Mouse (Mus musculus) MEL (cell line): ENCODE results near the gene Sub1. TPM values are rescaled to one million over a fixed set of nuclear protein-coding genes. Genes with fewer than 3 reads are reported as not detected.

Experiments used
- DNase-seq: peaks from one replicate; pipeline ENCODE4 v3.0.0; 2011; ENCODE audit warnings: low read depth, low spot score
- H3K27ac ChIP-seq: 2 replicates; pipeline ENCODE4 v1.5.1; 2012; ENCODE audit warnings: low read depth, mild to moderate bottlenecking, control low read depth, low read length, moderate library complexity; ENCODE audit not compliant: control insufficient read depth
- H3K27me3 ChIP-seq, 2 experiments: fragments of 150-350 bp in 1 of 2; sonication (generic) in 1 of 2; 2 replicates each; pipeline ENCODE4 v1.6.1; 2012; ENCODE audit warnings: low read length in 2 of 2, mild to moderate bottlenecking in 2 of 2, improper control_type of control experiment in 1 of 2, moderate library complexity in 1 of 2; ENCODE audit not compliant: insufficient read depth in 2 of 2, control insufficient read depth in 1 of 2
- H3K36me3 ChIP-seq, 2 experiments: 2 replicates each; pipeline ENCODE4 v1.6.1; 2012 to 2014; ENCODE audit warnings: low read length in 2 of 2, improper control_type of control experiment in 1 of 2, inconsistent platforms in 1 of 2, mild to moderate bottlenecking in 1 of 2; ENCODE audit not compliant: insufficient read depth in 2 of 2, control insufficient read depth in 1 of 2
- H3K4me1 ChIP-seq, 2 experiments: fragments of 150-350 bp in 1 of 2; sonication (generic) in 1 of 2; 2 replicates each; pipeline ENCODE4 v1.6.1; 2012; ENCODE audit warnings: low read length in 2 of 2, improper control_type of control experiment in 1 of 2, mild to moderate bottlenecking in 1 of 2; ENCODE audit not compliant: insufficient read depth in 2 of 2, control insufficient read depth in 1 of 2
- H3K4me3 ChIP-seq, 2 experiments: fragments of 150-350 bp in 1 of 2; sonication (generic) in 1 of 2; 2 replicates each; pipeline ENCODE4 v1.5.1; 2012; ENCODE audit warnings: low read depth in 2 of 2, low read length in 2 of 2, mild to moderate bottlenecking in 2 of 2, moderate library complexity in 2 of 2, control low read depth in 1 of 2, improper control_type of control experiment in 1 of 2; ENCODE audit not compliant: control insufficient read depth in 1 of 2, insufficient read depth in 1 of 2
- H3K79me2 ChIP-seq: 2 replicates; pipeline ENCODE4 v1.6.1; 2012; ENCODE audit warnings: mild to moderate bottlenecking, low read length, moderate library complexity; ENCODE audit not compliant: control insufficient read depth, poor library complexity, insufficient read depth
- H3K9ac ChIP-seq: 2 replicates; pipeline ENCODE4 v1.6.1; 2012; ENCODE audit warnings: low read depth, mild to moderate bottlenecking, control low read depth, low read length, moderate library complexity; ENCODE audit not compliant: control insufficient read depth, poor library complexity, severe bottlenecking
- H3K9me3 ChIP-seq: fragments of 150-350 bp; sonication (generic); replicated peaks from 2 replicates; pipeline ENCODE4 v1.6.1; 2012; ENCODE audit warnings: mild to moderate bottlenecking, low read length, improper control_type of control experiment, moderate library complexity; ENCODE audit not compliant: insufficient read depth
- CHD1 ChIP-seq: IDR thresholded peaks from 2 replicates; pipeline ENCODE4 v1.6.1; 2012; ENCODE audit warnings: low read depth, mild to moderate bottlenecking, inconsistent platforms, low read length, improper control_type of control experiment
- CHD2 ChIP-seq: IDR thresholded peaks from 2 replicates; pipeline ENCODE4 v1.6.1; 2011; ENCODE audit warnings: low read length, improper control_type of control experiment
- CTCF ChIP-seq, 3 experiments: IDR thresholded peaks in 2 of 3; conservative IDR thresholded peaks in 1 of 3; 2 replicates each; pipeline ENCODE4 v1.5.1; 2011 to 2012; ENCODE audit warnings: low read length in 3 of 3, low read depth in 2 of 3, mild to moderate bottlenecking in 2 of 3, improper control_type of control experiment in 1 of 3, inconsistent platforms in 1 of 3, mixed read lengths in 1 of 3, moderate library complexity in 1 of 3; ENCODE audit not compliant: control insufficient read depth in 1 of 3, insufficient read depth in 1 of 3, poor library complexity in 1 of 3, severe bottlenecking in 1 of 3
- ELF1 ChIP-seq: IDR thresholded peaks from 2 replicates; pipeline ENCODE4 v1.6.1; 2014; ENCODE audit warnings: low read depth, mild to moderate bottlenecking, inconsistent platforms, low read length, improper control_type of control experiment, moderate library complexity
- GATA1 ChIP-seq: IDR thresholded peaks from 2 replicates; pipeline ENCODE4 v1.6.1; 2011; ENCODE audit warnings: low read depth, low read length, improper control_type of control experiment
- MAFK ChIP-seq: IDR thresholded peaks from 2 replicates; pipeline ENCODE4 v1.6.1; 2011; ENCODE audit warnings: low read depth, mild to moderate bottlenecking, low read length, improper control_type of control experiment, borderline replicate concordance
- MXI1 ChIP-seq: IDR thresholded peaks from 2 replicates; pipeline ENCODE4 v1.6.1; 2011; ENCODE audit warnings: mild to moderate bottlenecking, low read depth, low read length, improper control_type of control experiment
- MYB ChIP-seq: IDR thresholded peaks from 2 replicates; pipeline ENCODE4 v1.6.1; 2011; ENCODE audit warnings: mild to moderate bottlenecking, low read depth, low read length, improper control_type of control experiment
- MYC ChIP-seq: IDR thresholded peaks from 2 replicates; pipeline ENCODE4 v1.6.1; 2011; ENCODE audit warnings: low read depth, mild to moderate bottlenecking, low read length, improper control_type of control experiment, moderate library complexity
- NELFE ChIP-seq: IDR thresholded peaks from 2 replicates; pipeline ENCODE4 v1.6.1; 2011; ENCODE audit warnings: low read depth, low read length, improper control_type of control experiment
- POLR2AphosphoS2 ChIP-seq: IDR thresholded peaks from 2 replicates; pipeline ENCODE4 v1.6.1; 2011; ENCODE audit warnings: low read length, improper control_type of control experiment
- SIN3A ChIP-seq: IDR thresholded peaks from 2 replicates; pipeline ENCODE4 v1.6.1; 2012; ENCODE audit warnings: low read length, improper control_type of control experiment, inconsistent platforms
- SMC3 ChIP-seq: IDR thresholded peaks from 2 replicates; pipeline ENCODE4 v1.6.1; 2011; ENCODE audit warnings: low read depth, low read length, improper control_type of control experiment
- UBTF ChIP-seq: IDR thresholded peaks from 2 replicates; pipeline ENCODE4 v1.6.1; 2012; ENCODE audit warnings: low read depth, mild to moderate bottlenecking, inconsistent platforms, low read length, improper control_type of control experiment, moderate library complexity, borderline replicate concordance; ENCODE audit not compliant: insufficient read depth
- USF1 ChIP-seq: IDR thresholded peaks from 2 replicates; pipeline ENCODE4 v1.6.1; 2014; ENCODE audit warnings: low read depth, mild to moderate bottlenecking, inconsistent platforms, low read length, improper control_type of control experiment, moderate library complexity
- USF2 ChIP-seq, 2 experiments: IDR thresholded peaks; 2 replicates each; pipeline ENCODE4 v1.6.1; 2011 to 2012; ENCODE audit warnings: improper control_type of control experiment in 2 of 2, low read length in 2 of 2, borderline replicate concordance in 1 of 2, inconsistent platforms in 1 of 2, low read depth in 1 of 2, mild to moderate bottlenecking in 1 of 2; ENCODE audit not compliant: insufficient read depth in 1 of 2
- ZMIZ1 ChIP-seq: IDR thresholded peaks from 2 replicates; pipeline ENCODE4 v1.6.1; 2012; ENCODE audit warnings: low read depth, mild to moderate bottlenecking, inconsistent platforms, low read length, improper control_type of control experiment, moderate library complexity
- polyA plus RNA-seq, 2 experiments: library from polyadenylated mRNA; stranded (reverse) in 1 of 2; unstranded in 1 of 2; fragments of >175 nt in 1 of 2; fragments of >200 nt in 1 of 2; gene quantifications; 2 replicates each; pipeline versions ENCODE4 v1.2.1 to v1.2.4; 2012; ENCODE audit warnings: low replicate concordance in 2 of 2, low read depth in 1 of 2; ENCODE audit not compliant: insufficient read length in 2 of 2, insufficient read depth in 1 of 2, missing spikeins in 1 of 2
- total RNA-seq: library from RNA; depleted of rRNA; stranded (reverse); fragments of 300-350 nt; gene quantifications from 2 replicates; pipeline ENCODE4 v1.2.3, GENCODE M21; 2012

Sub1 gene
- total and polyA plus RNA-seq, 3 experiments: 369 to 710 TPM; not detected in 1

GRCm38 (mm10) chr15:12014197-12014905, 17.6 kb upstream of the Sub1 start:
- Histone ChIP-seq H3K4me3 (no peak overlapping the region), H3K36me3 (peaks cover 0 to 2% of the 10 kb centered on the region in 2 experiments; a peak in 2 of 4 replicates), H3K27me3 (peaks cover 2 to 4% of the 10 kb centered on the region in 2 experiments; a peak in 3 of 4 replicates), H3K27ac (no peak overlapping the region)
- DNase-seq: peak; percentile 44
- TF ChIP-seq CHD2 (no peak), USF1 (no peak), ZMIZ1 (no peak), MYB (no peak), NELFE (no peak), CHD1 (no peak), POLR2AphosphoS2 (no peak), MAFK (no peak), ELF1 (no peak), SMC3 (no peak), CTCF (IDR thresholded peaks at IDR 0.05 in 2 of 3, conservative IDR thresholded peaks at IDR 0.05 in 1 of 3; ENCODE audit: control insufficient read depth in 1 of 3, insufficient read depth in 1 of 3, low read depth in 2 of 3, low read length in 3 of 3, poor library complexity in 1 of 3, severe bottlenecking in 1 of 3) (no peak), SIN3A (no peak)
- TF ChIP-seq, all 39 proteins: peak for 0
- Histone ChIP-seq H3K4me1 (peaks cover 0 to 10% of the 10 kb centered on the region in 2 experiments; a peak in 2 of 4 replicates), H3K79me2 (no peaks in the 10 kb centered on the region), H3K9me3 (no peaks in the 10 kb centered on the region), H3K9ac (no peak overlapping the region)

- H3K4me3 ChIP-seq: no peak overlapping the region
- DNase-seq: no peak
- H3K9me3 ChIP-seq: no peaks in the 10 kb centered on the region
- peaks cover 2 to 13% of the 10 kb centered on the region in 2 experiments for H3K4me1 ChIP-seq
- H3K27ac ChIP-seq: no peak overlapping the region
- H3K36me3 ChIP-seq: peaks cover 0 to 9% of the 10 kb centered on the region in 2 experiments; a peak in 2 of 4 replicates
- TF ChIP-seq MAFK (no peak), MYC (no peak), UBTF (no peak), POLR2AphosphoS2 (no peak), GATA1 (no peak), MXI1 (no peak), USF2 (IDR thresholded peaks at IDR 0.05; ENCODE audit: borderline replicate concordance in 1 of 2, insufficient read depth in 1 of 2, low read depth in 1 of 2, low read length in 2 of 2) (no peak)
- H3K27me3 ChIP-seq: peaks cover 1 to 2% of the 10 kb centered on the region in 2 experiments; a peak in 3 of 4 replicates
- no peaks in the 10 kb centered on the region for H3K79me2 ChIP-seq
- no peak overlapping the region for H3K9ac ChIP-seq
Observed at GRCm38 (mm10) chr15:12013532-12014196, 16.9 kb upstream of the Sub1 start.
